Mouse (Mus musculus) embryonic fibroblast, embryonic 13.5 days (primary cell): ENCODE measurements around the gene Cideb.

Experiments used
- CTCF ChIP-seq: IDR thresholded peaks from 2 replicates; pipeline ENCODE4 v1.5.1; 2011; ENCODE audit warnings: mild to moderate bottlenecking, control low read depth, low read length, moderate library complexity, borderline replicate concordance; ENCODE audit not compliant: insufficient read depth
- POLR2A ChIP-seq: IDR thresholded peaks from 2 replicates; pipeline ENCODE4 v1.6.1; 2011; ENCODE audit warnings: low read depth, mild to moderate bottlenecking, control low read depth, low read length, moderate library complexity

DNA sequence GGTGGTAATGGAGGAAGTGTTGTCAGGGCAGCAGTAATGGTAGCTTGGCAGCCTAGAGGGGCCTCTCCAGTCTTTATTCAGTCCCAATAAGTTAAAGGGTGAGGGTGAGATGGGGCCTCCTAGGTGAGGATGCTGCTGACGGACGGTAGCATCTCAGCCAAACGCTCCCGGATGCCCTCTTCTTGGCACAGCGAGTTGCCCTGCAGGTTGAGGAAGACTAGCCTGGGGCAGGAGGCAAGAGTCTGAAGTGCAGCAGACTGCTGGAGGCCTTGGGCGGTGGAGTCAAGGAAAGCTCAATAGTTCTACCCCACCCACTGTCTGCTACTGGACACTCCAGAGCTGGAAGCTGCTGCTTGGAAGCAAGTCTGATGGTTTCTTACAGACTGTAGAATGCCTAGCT, 42.0 kb downstream of the Cideb start:
- no peak for TF ChIP-seq CTCF
- no peak for TF ChIP-seq POLR2A
